Comparison of ENCODE assay signal across 16 mouse cellular contexts in genomic region chr8:49282401-49282800, GRCm38 (mm10).
"Had no signal": no experiment of that assay in that cellular context is flagged by ENCODE, and none has a peak within 500 bp of the region (broad histone marks: within the 10 kb centered on the region; RNA-seq: fewer than 3 reads in every experiment).

No protein-coding gene starts in this region.

- H3K4me3 ChIP-seq: kidney, embryonic 15.5 days; limb, embryonic 12.5 days; liver, embryonic 13.5 days; midbrain, embryonic 15.5 days; neural tube, embryonic 13.5 days; stomach, embryonic 15.5 days had no signal

- H3K27me3 ChIP-seq: kidney, embryonic 15.5 days; limb, embryonic 12.5 days; liver, embryonic 13.5 days; midbrain, embryonic 15.5 days; neural tube, embryonic 13.5 days; stomach, embryonic 15.5 days had no signal

- H3K9ac ChIP-seq: kidney, embryonic 15.5 days; limb, embryonic 12.5 days; liver, embryonic 13.5 days; midbrain, embryonic 15.5 days; neural tube, embryonic 13.5 days; stomach, embryonic 15.5 days had no signal

- H3K27ac ChIP-seq: kidney, embryonic 15.5 days; limb, embryonic 12.5 days; liver, embryonic 13.5 days; midbrain, embryonic 15.5 days; neural tube, embryonic 13.5 days; stomach, embryonic 15.5 days had no signal

- DNase-seq: kidney, postnatal 14 days; layer of hippocampus, postnatal 36 days; liver; liver, embryonic 13.5 days; lung, adult 2 months; lung, postnatal 36 days; retina, postnatal 1 day; right cerebral cortex, postnatal 14 days; thymus, adult 2 months; thymus, postnatal 25 days had no signal

- H3K36me3 ChIP-seq: kidney, embryonic 15.5 days; limb, embryonic 12.5 days; liver, embryonic 13.5 days; midbrain, embryonic 15.5 days; neural tube, embryonic 13.5 days; stomach, embryonic 15.5 days had no signal

- ATAC-seq: lung, postnatal 0 days; midbrain, embryonic 15.5 days had no signal

- H3K9me3 ChIP-seq: kidney, embryonic 15.5 days; limb, embryonic 12.5 days; liver, embryonic 13.5 days; midbrain, embryonic 15.5 days; neural tube, embryonic 13.5 days; stomach, embryonic 15.5 days had no signal

- H3K4me1 ChIP-seq: kidney, embryonic 15.5 days; limb, embryonic 12.5 days; liver, embryonic 13.5 days; midbrain, embryonic 15.5 days; neural tube, embryonic 13.5 days; stomach, embryonic 15.5 days had no signal

- H3K4me2 ChIP-seq: kidney, embryonic 15.5 days; limb, embryonic 12.5 days; liver, embryonic 13.5 days; midbrain, embryonic 15.5 days; neural tube, embryonic 13.5 days; stomach, embryonic 15.5 days had no signal
